Mouse (Mus musculus) limb, embryonic 10.5 days (tissue): ENCODE measurements at regions not wholly inside any gene's neighbourhood (a gene's known extent, or its start where the extent isn't known, plus 50 kb on each side); places are given as distances from the start of the nearest gene placed in this dataset.

Experiments
- DNase-seq: peaks from one replicate; pipeline ENCODE4 v3.0.0-alpha.2; 2017; ENCODE audit warnings: low spot score
- H3K27ac ChIP-seq: fragments of 300-500 bp; sonication (generic); 2 replicates; pipeline ENCODE4 v1.5.1; 2016; ENCODE audit warnings: mild to moderate bottlenecking
- H3K27me3 ChIP-seq: fragments of 300-500 bp; sonication (generic); 2 replicates; pipeline ENCODE4 v1.6.1; 2016; ENCODE audit warnings: low read depth, mild to moderate bottlenecking; ENCODE audit not compliant: poor library complexity, severe bottlenecking
- H3K36me3 ChIP-seq: fragments of 300-500 bp; sonication (generic); 2 replicates; pipeline ENCODE4 v1.6.1; 2016; ENCODE audit warnings: mild to moderate bottlenecking, moderate library complexity
- H3K4me1 ChIP-seq: fragments of 300-500 bp; sonication (generic); 2 replicates; pipeline ENCODE4 v1.6.1; 2016
- H3K4me3 ChIP-seq: fragments of 300-500 bp; sonication (generic); 2 replicates; pipeline ENCODE4 v1.5.1; 2016; ENCODE audit warnings: mild to moderate bottlenecking, moderate library complexity
- H3K9me3 ChIP-seq: fragments of 300-500 bp; sonication (generic); replicated peaks from 2 replicates; pipeline ENCODE4 v1.6.1; 2016; ENCODE audit warnings: mild to moderate bottlenecking
- WGBS: fragments of 180-500 bp; shearing (Covaris S2); methylation state at CpG from one replicate; pipeline ENCODE4 v1.1.7; 2016; 5-methylcytosine and 5-hydroxymethylcytosine counted together

GRCm38 (mm10) chr13:110450526-110450925 is 55.7 kb downstream of the Plk2 start:
- no peaks in the 10 kb centered on the region for H3K27me3 ChIP-seq
- no peak for DNase-seq
- H3K9me3 ChIP-seq = no peaks in the 10 kb centered on the region
- no peaks in the 10 kb centered on the region for H3K4me1 ChIP-seq
- WGBS = 70% methylated on average over 1 of the region's 1 CpGs
- H3K27ac ChIP-seq = no peak overlapping the region
- no peaks in the 10 kb centered on the region for H3K36me3 ChIP-seq
- no peak overlapping the region for H3K4me3 ChIP-seq

- Histone ChIP-seq H3K27me3 (no peaks in the 10 kb centered on the region), H3K4me1 (no peaks in the 10 kb centered on the region), H3K4me3 (no peak overlapping the region), H3K27ac (no peak overlapping the region), H3K9me3 (no peaks in the 10 kb centered on the region), H3K36me3 (no peaks in the 10 kb centered on the region)
- 78% methylated on average over 6 of the region's 6 CpGs for WGBS
- no peak for DNase-seq
These were observed 57.2 kb downstream of the Plk2 start for GRCm38 (mm10) chr13:110452009-110452525.

DNA sequence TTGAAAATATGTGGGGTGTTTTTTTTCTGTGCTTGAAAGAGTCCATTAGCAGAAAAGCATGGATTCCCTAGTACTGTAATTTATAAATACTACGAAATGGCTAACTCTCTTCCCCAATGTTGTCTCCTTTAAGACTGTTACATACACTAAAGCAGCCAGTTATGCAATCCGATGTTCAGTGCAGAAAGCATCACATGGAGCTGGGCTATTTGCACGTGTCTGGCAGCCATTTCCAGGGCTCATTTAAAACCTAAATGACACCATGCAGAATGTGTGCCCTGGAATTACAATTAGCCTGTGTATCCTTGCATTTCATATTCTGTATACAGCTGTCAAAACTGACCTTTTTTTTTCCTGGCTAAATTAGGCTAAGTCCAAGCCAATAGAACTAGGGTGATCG is 60.2 kb downstream of the Plk2 start:
- H3K4me1 ChIP-seq = no peaks in the 10 kb centered on the region
- no peak overlapping the region for H3K4me3 ChIP-seq
- H3K27me3 ChIP-seq = no peaks in the 10 kb centered on the region
- no peak for DNase-seq
- H3K9me3 ChIP-seq = no peaks in the 10 kb centered on the region
- WGBS = 85% methylated on average over 4 of the region's 4 CpGs
- H3K36me3 ChIP-seq = no peaks in the 10 kb centered on the region
- H3K27ac ChIP-seq = no peak overlapping the region

DNA sequence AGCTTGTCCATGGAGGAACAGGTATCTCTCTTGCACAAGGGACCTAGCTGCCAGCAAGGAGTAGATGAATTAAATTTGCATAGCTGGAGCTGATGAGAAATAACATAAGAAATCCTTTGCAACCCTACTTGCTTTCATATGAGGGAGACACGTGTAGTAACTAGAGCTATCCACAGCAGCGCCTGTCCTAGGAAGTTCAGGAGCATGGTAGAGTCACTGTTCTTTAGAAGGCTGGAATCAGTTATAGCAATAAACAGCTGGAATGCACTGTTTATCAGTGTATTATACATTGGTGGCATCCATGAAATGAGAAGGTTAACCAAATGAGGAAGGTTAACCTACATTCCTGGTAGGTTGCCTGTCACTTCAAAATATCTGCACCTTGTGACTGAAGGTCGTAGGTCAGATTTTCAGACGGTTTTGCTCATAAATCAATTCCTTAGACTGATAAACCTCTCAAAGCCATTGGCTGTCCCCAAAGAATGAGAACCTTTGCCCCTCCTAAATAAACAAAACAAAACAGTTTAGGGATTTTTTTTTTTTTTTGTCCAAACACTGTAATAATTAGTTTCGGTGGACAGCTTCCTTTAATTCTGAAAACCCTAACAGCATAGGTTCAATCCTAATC is 60.8 kb downstream of the Plk2 start:
- 73% methylated on average over 5 of the region's 5 CpGs for WGBS
- Histone ChIP-seq H3K36me3 (no peaks in the 10 kb centered on the region), H3K4me1 (no peaks in the 10 kb centered on the region), H3K27me3 (no peaks in the 10 kb centered on the region), H3K9me3 (no peaks in the 10 kb centered on the region), H3K4me3 (no peak overlapping the region), H3K27ac (no peak overlapping the region)
- DNase-seq = no peak

DNA sequence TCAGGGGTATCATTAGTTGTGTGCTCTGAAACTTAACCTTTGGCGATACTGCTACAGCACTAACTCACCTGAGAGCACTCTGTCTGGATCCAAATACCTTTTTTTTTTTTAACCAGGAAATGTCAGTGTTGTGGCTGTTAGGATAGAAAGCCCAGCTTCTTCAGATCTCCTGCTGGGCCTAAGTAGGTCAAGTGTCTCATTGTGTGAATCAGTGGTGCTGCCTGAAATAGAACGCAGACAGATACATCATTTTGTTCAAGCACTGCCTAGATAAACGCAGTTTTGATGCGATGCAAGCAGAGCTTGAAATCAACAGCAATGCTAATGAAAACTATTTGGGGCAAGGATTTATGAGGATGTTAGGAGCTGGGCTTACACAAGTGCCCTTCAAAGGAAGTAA is 63.9 kb downstream of the Plk2 start:
- no peaks in the 10 kb centered on the region for H3K36me3 ChIP-seq
- H3K4me1 ChIP-seq = no peaks in the 10 kb centered on the region
- no peak overlapping the region for H3K27ac ChIP-seq
- DNase-seq = no peak
- no peaks in the 10 kb centered on the region for H3K9me3 ChIP-seq
- H3K27me3 ChIP-seq = no peaks in the 10 kb centered on the region
- H3K4me3 ChIP-seq = no peak overlapping the region
- WGBS = 72% methylated on average over 4 of the region's 4 CpGs

- DNase-seq = no peak
- Histone ChIP-seq H3K36me3 (no peaks in the 10 kb centered on the region), H3K9me3 (no peaks in the 10 kb centered on the region), H3K4me3 (no peak overlapping the region), H3K27ac (no peak overlapping the region), H3K4me1 (no peaks in the 10 kb centered on the region), H3K27me3 (no peaks in the 10 kb centered on the region)
- 78% methylated on average over 13 of the region's 13 CpGs for WGBS
These were observed 66.7 kb downstream of the Plk2 start for GRCm38 (mm10) chr13:110461581-110461980.

DNA sequence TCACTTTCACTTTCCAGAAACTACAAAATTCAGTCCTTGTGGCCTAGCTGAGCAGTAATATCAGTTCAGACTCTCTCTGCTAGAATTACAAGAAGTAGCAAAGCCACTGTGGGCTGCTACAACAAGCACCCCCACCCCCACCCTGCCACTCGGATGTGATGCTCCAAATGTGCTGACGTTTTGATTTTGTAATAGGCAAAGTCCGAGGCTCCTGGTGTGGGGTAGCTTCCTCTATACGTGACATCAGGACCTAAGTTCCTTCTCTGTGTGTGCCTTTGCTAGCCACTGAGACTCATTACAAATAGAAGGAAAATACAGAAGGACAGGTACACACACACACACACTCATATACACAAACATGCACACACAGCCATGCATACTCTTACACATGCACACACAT is 76.7 kb downstream of the Plk2 start:
- Histone ChIP-seq H3K36me3 (no peaks in the 10 kb centered on the region), H3K27me3 (no peaks in the 10 kb centered on the region), H3K4me3 (no peak overlapping the region), H3K27ac (no peak overlapping the region), H3K9me3 (no peaks in the 10 kb centered on the region), H3K4me1 (peaks cover 12% of the 10 kb centered on the region)
- WGBS = 77% methylated on average over 4 of the region's 4 CpGs
- DNase-seq = no peak

GRCm38 (mm10) chr13:110477709-110478108 is 82.9 kb downstream of the Plk2 start:
- Histone ChIP-seq H3K9me3 (no peaks in the 10 kb centered on the region), H3K27ac (no peak overlapping the region), H3K4me3 (no peak overlapping the region), H3K27me3 (no peaks in the 10 kb centered on the region), H3K4me1 (no peaks in the 10 kb centered on the region), H3K36me3 (no peaks in the 10 kb centered on the region)
- 95% methylated on average over 5 of the region's 5 CpGs for WGBS
- DNase-seq = no peak

GRCm38 (mm10) chr13:110484358-110484940 is 89.6 kb downstream of the Plk2 start:
- Histone ChIP-seq H3K27ac (no peak overlapping the region), H3K36me3 (no peaks in the 10 kb centered on the region), H3K4me3 (no peak overlapping the region), H3K9me3 (no peaks in the 10 kb centered on the region), H3K27me3 (no peaks in the 10 kb centered on the region), H3K4me1 (no peaks in the 10 kb centered on the region)
- DNase-seq = no peak
- WGBS = 96% methylated on average over 5 of the region's 6 CpGs

DNA sequence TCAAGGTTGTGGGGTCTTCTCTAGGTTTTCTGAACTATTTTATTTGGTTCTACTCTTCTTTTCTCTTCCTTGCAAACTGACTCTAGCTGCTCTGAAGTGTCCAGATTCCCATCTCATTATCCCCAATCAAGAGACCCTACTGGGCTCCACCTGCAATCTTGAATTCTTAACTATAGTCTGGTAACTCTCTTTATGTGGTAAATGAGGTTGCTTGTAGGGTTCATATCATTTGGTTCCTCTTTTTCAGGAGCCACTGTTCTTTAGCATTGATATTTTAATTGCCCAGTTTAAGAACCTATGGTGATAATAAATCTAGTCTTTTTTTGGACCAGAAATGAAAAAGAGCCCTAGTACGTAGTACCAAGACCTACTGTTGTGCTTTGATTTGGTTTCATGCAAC is 90.7 kb downstream of the Plk2 start:
- Histone ChIP-seq H3K4me1 (peaks cover 9% of the 10 kb centered on the region), H3K9me3 (no peaks in the 10 kb centered on the region), H3K27me3 (no peaks in the 10 kb centered on the region), H3K27ac (no peak overlapping the region), H3K4me3 (no peak overlapping the region), H3K36me3 (no peaks in the 10 kb centered on the region)
- 92% methylated on average over 1 of the region's 1 CpGs for WGBS
- DNase-seq = no peak

- H3K36me3 ChIP-seq = no peaks in the 10 kb centered on the region
- DNase-seq = no peak
- 51% methylated on average over 2 of the region's 2 CpGs for WGBS
- H3K27me3 ChIP-seq = no peaks in the 10 kb centered on the region
- no peak overlapping the region for H3K4me3 ChIP-seq
- no peak overlapping the region for H3K27ac ChIP-seq
- H3K4me1 ChIP-seq = peaks cover 15% of the 10 kb centered on the region
- H3K9me3 ChIP-seq = no peaks in the 10 kb centered on the region
These were observed 95.3 kb downstream of the Plk2 start for GRCm38 (mm10) chr13:110490166-110490565.

DNA sequence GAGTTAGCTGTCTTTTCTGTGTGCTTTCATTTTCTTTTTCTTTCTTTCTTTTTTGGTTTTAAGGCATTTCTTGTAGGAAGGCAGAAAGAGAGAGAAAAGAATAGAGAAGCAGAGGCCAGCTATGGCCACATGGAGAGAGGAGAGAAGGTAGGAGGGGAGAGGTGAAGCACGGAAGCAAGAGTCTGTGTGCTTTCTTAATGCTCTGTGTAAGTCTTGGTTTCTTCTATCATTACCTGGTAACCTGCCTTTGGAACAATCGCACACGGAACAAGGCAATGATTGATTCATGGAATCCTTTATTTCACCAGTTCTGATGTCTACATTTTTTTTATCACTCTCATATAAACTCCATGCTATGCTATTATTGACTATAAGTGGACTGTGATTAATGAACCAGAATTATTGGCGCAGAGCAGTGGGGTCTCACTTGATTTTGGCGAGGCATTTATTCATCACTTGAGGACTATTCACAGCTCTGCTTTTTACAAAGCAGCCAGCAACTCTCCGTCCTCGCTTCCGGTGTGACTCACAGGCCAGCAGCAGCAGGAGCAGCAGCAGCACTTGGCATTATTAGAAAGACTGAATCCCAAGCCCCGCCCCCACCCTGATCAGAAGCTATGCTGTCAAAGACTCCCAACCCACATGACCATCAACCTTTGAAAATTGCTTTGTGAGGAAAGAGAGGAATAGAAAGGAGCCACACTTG is 97.6 kb downstream of the Plk2 start:
- DNase-seq = peak; percentile 39
- Histone ChIP-seq H3K4me3 (no peak overlapping the region), H3K36me3 (no peaks in the 10 kb centered on the region), H3K27ac (no peak overlapping the region), H3K27me3 (no peaks in the 10 kb centered on the region), H3K9me3 (no peaks in the 10 kb centered on the region), H3K4me1 (peaks cover 15% of the 10 kb centered on the region)
- WGBS = 65% methylated on average over 9 of the region's 9 CpGs

- Histone ChIP-seq H3K27me3 (no peaks in the 10 kb centered on the region), H3K27ac (no peak overlapping the region), H3K4me1 (peaks cover 15% of the 10 kb centered on the region), H3K9me3 (no peaks in the 10 kb centered on the region), H3K4me3 (no peak overlapping the region), H3K36me3 (no peaks in the 10 kb centered on the region)
- 91% methylated on average over 7 of the region's 7 CpGs for WGBS
- no peak for DNase-seq
These were observed 98.2 kb downstream of the Plk2 start for GRCm38 (mm10) chr13:110493002-110493552.
